Mouse (Mus musculus): ENCODE data around the gene Aak1.

The Aak1 gene

DNA sequence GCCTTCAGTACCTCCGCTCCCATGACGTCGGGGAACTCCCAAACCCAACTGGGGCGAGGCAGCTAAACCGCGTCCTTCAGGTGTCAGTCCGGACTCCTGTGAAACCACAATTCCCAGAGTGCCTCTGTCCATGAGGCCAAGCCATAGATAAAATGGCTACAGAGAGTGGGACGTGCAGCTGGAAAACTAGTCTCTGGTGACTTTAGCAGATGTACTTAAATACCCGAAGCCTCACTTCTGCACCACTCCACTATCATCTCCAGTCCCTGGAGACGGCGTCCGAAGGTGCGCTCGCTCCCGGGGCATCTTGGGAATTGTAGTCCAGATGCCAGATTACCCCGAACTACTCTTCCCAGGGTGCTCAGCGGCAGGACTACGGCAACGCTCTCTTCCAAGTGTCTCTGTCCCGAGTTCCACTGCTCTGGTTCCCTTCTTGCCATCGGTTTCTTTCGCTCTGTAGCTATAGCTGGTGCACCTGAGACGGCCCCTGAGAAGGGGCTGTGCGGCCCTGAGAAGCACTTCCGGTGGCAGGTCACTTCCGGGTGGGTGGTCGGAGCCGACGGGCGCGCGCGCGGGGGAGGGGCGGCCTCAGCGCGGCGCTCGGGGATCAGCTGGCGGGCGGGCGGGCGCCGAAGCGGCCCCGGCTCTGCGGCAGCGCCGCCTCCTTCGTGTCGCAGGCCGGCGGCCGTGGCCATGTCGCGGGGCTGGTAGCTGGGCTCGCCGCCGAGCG, at the start of gene Aak1:
Aak1 (plus strand) TSS at position 603 of the 730 bp plus-strand sequence.
- peak; percentile 92 for DNase-seq (ENCODE audit: inconsistent ontology term)

DNA sequence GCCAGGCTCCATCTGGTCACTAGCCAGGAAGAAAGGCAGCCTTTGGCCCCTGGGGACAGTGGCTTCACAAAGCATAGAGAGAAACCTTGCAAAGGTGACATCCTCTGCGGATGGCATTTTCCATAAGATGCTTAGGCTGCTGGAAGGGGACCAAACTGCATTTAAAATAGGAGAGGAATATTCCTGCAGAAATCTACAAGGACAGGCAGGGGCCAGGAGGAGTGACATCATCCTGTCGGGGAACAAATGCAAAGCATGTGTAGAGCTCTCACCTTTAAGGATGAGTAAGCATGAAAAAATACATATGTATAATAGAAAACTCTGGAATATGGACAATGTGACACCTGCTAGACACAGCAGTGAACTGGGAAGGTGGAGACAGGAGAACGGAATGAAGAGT, 48.9 kb upstream of the Aak1 start:
- DNase-seq (ENCODE audit: inconsistent ontology term), result no peak

DNA sequence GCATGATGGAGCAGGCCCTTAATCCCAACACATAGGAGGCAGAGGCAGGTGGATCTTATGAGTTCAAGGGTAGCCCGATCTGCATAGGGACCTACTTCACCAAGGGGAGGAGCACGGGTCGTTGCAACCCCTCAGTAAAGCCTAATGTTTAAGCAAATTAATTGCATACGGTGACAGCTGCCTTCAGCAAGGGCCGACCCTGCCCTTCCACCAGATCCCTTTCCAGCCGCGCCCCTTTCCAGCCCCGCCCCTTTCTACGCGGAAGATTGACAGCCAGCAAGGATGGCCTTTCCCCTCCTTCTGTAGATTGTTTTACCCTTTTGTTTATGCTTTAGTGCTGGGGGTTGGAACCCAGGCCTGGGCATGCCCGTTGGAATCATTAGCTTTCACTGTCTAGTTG, 47.9 kb upstream of the Aak1 start:
- DNase-seq (ENCODE audit: inconsistent ontology term), result no peak

GRCm38 (mm10) chr6:86804646-86805045, 44.7 kb upstream of the Aak1 start:
- no peak for DNase-seq (ENCODE audit: inconsistent ontology term)

DNA sequence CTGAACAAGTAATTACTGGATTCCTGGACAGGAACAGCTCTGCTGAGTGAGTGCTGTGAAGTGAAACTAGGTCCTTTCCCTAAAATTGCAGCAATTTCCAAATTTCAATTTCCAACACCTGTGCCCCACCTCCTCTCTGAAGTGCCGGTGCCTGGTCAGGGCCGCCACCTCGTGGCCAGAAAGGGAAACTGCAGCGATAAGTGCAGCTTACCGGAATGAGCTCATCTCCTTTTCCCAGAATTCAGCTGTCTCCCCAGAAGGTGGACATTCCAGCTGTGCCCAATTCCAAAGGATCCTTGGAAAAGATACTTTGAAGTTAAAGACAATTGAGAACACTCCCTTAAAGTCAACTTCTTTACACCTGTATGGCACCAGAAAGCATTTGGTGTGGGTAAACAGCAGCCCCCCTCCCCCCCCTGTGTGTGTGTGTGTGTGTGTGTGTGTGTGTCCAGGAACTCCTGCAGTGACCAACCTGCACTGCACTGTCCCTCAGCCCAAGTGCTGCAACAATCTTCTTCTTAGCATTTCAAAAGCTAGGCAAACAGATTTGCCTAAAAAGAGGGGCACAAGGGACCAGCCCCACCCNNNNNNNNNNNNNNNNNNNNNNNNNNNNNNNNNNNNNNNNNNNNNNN, 42.7 kb upstream of the Aak1 start:
- peak; percentile 76 for DNase-seq (ENCODE audit: inconsistent ontology term)

DNA sequence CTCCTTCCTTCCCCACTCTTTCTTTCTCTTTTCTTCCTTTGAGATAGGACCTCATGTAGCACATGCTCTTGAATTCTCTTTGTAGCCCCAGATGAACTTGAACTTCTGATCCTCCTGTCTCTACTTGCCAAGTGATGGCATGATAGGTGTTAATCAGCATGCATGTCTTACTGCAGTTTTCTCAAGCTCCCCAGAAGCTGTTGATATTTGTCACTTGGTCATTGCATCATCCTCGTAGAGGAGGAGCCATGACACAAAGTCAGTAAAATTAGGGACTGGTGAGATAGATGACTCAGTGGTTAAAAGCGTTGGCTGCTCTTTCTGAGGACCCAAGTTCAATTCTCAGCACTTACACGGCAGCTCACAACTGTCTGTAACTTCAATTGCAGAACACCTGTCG, 36.4 kb upstream of the Aak1 start:
- no peak for DNase-seq (ENCODE audit: inconsistent ontology term)

DNA sequence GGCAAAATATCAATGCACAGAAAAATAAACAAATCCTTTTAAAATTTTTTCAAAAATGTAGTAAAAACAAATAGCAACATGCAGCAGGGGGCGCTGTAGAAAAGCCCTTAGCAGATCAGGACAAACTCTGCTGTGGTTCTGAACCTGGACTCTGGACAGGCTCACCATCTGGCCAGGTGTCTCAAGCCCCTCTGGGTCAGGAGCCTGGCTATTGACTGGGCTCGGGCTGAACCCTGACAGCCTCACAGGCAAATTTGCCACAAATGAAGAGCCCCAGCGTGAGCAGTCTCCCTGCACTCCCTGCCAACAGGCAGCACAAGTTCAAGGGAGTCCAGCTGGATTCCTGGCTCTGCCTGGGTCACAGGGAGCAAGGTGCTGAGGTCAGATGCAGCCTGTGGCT, 36.0 kb upstream of the Aak1 start:
- DNase-seq (ENCODE audit: inconsistent ontology term), result no peak

DNA sequence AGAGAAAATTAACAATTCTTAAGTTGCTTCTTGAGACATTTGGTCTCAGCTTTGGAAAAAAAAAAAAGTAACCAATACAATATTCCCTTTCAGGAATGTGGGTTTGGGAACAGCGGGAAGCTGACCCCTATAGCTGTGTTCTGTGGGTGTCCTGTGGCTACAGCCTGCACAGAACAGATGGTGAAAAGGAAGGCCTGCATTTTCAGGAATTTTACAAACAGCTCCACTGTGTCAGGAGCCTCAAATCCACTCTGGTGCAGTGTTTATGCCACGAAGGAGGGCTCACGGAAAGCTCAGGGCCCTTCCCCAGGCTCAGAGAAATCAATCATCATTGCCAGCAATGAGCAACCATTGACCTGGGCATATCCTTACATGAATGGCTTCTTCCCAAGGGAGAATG, 34.4 kb upstream of the Aak1 start:
- DNase-seq (ENCODE audit: inconsistent ontology term), result no peak

DNA sequence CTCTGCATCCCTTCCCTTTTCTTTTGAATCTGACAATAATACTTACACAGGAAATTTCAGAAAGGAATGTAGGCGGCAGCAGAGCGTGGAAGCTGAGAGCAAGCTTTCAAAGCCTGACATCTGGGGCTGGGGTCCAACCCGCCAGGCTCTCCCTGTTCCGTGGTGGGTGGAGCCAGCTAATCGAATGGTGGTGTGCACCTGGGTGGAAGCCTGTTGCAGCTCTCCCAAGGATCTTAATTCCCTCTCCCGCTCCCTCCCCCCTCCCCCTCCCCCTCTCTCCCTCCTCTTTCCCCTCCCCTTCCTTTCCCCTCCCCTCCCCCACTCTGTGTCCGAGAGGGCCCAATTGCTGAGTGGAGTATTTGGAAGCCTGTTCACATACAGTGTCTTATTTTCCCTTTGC, 33.9 kb upstream of the Aak1 start:
- DNase-seq (ENCODE audit: inconsistent ontology term), result no peak

GRCm38 (mm10) chr6:86816586-86816985, 32.7 kb upstream of the Aak1 start:
- DNase-seq (ENCODE audit: inconsistent ontology term), result peak; percentile 60

GRCm38 (mm10) chr6:86818914-86819313, 30.4 kb upstream of the Aak1 start:
- no peak for DNase-seq (ENCODE audit: inconsistent ontology term)

DNA sequence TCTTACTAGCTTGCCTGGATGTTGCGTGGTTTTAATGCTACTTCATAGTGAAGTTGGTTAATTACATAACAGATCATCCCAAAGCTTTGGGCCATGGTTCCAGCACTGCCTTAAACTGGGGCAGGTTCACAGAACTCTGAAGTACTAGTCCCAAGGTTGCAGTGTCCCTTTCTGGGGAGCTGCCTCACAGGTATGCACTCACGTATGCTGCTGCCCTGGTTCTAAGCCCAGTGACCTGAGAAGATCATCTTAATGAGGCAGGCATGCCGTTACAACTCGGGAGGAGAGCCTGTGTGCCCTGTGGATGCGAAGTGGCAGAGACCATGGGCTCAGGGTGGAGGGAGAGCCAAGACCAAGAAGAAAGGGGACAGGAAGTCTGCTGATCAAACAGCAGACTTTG, 29.4 kb upstream of the Aak1 start:
- no peak for DNase-seq (ENCODE audit: inconsistent ontology term)

- DNase-seq (ENCODE audit: inconsistent ontology term), result no peak
Observed at GRCm38 (mm10) chr6:86820690-86821089, 28.6 kb upstream of the Aak1 start.

DNA sequence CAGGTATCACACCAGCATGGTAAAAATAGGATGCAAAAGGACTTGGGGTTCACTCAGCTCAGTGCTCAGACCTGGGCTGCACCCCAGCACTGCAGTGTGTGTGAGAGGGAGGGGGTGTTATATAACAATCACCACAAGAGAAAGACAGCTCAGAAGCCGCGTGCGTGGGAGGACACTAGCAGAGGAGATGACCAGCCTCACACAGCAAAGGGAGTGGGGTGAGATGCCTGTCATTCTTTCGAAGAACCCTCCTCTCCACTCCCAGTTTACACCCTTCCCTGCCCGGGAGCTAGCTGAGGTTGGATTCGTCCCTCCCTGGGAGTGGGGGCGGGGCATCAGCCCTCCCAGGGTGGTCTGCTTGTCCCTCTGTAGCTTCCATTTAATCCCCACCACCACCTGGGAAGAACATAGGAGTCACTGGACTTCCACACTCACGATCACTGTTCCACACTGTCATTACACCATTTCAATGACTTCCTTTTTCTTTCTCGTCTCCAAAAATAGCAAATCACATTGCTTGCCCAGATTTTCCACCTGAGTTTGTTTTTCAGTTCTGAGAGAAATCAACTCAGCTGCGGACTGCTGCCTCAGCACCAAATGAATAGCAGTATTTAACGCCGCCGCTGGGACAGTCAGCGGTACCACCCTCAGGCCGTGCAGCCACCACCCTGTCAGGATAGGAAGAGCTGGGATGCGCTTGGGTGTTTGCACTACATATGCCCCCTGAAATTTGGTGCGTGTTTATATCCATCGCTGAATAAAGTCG, 26.8 kb upstream of the Aak1 start:
- DNase-seq (ENCODE audit: inconsistent ontology term), result peak; percentile 92

GRCm38 (mm10) chr6:86823051-86823431, 26.3 kb upstream of the Aak1 start:
- DNase-seq (ENCODE audit: inconsistent ontology term), result no peak

- no peak for DNase-seq (ENCODE audit: inconsistent ontology term)
Observed at GRCm38 (mm10) chr6:86823824-86824223, 25.5 kb upstream of the Aak1 start.

DNA sequence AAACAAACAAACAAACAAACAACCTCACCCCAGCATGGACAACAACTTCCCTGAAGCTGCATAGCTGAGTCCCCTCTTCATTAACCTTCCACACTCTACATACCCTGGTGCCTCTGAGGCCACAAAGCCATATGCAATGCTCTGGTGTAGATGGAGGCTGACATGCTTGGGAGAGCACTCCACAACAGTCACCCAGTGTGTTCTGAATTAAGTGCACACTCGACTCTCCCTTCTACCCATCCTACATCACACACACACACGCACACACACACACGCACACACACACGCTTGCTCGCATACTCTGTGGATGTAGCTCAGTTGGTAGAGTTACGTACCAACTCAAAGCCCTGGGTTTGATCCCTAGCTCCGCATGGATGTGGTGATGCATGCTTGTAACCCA, 24.9 kb upstream of the Aak1 start:
- DNase-seq (ENCODE audit: inconsistent ontology term), result no peak

DNA sequence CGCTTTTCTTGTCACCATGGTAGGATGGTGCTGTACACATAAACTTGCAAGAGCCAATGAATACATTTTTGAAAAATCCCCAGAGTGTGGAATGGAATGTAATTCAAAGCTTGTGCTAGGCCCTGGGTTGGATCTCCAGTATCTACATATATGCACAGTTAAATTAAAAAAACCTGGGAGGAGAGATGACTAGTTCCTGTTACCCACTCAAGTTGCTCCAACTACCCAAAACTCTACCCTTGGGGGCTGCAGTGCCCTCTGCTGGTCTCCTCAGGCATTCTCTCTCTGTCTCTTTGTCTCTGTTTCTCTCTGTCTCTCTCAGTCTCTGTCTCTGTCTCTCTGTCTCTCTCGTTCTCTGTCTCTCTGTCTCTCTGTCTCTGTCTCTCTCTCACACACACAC, 21.9 kb upstream of the Aak1 start:
- DNase-seq (ENCODE audit: inconsistent ontology term), result no peak

DNA sequence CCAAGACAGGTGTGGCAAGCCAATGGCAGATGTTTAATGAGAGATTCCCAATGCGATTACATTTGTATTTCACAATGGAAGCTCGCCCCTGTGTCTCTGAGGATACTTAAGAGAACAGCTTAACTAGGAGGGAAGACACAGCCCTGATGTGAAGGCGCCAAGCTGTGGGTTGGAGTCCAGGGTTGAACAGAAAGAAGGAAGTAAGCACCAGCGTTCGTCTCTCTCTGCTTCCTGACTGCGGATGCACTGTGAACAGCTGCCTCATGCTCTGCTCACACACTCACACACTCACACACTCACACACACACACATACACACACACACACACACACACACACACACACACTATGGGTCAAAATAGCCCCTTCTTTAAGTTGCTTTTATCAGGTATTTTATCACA, 19.5 kb upstream of the Aak1 start:
- no peak for DNase-seq (ENCODE audit: inconsistent ontology term)

DNA sequence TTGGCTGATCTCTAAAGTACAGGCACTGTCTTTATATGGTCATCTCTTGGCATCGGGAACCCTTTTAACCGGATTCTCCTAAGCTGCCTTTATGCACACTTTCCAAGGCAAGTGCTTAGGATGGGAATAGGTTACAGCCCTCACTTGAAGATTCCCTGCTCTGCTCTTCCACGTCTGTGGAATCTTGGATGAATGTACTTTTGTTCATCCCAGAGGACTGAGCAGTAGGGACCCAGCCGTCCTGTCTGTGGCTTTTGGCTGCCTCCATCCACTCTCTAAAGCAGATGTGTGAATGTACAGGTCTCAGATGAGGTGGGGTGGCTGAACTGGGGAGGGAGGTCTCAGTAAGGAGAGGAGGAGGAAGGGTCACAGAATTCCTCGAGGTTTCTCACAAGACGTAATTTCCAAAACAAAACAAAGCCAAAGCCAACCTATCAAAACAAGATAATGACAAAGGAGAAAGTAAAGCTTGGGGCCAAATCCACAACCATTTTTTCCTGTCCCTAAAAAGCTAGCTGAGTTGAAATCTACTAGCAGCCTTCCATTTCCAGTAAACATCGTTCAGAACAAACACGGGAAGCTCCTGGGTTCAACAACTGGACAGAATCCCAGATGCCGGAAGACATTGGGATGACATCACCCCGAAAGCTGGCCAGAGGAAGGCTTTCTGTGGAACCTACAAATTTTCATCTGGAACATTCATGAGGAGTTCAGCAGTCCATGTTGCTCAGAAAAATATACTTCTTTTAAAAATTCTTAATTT, 18.4 kb upstream of the Aak1 start:
- no peak for DNase-seq (ENCODE audit: inconsistent ontology term)

DNA sequence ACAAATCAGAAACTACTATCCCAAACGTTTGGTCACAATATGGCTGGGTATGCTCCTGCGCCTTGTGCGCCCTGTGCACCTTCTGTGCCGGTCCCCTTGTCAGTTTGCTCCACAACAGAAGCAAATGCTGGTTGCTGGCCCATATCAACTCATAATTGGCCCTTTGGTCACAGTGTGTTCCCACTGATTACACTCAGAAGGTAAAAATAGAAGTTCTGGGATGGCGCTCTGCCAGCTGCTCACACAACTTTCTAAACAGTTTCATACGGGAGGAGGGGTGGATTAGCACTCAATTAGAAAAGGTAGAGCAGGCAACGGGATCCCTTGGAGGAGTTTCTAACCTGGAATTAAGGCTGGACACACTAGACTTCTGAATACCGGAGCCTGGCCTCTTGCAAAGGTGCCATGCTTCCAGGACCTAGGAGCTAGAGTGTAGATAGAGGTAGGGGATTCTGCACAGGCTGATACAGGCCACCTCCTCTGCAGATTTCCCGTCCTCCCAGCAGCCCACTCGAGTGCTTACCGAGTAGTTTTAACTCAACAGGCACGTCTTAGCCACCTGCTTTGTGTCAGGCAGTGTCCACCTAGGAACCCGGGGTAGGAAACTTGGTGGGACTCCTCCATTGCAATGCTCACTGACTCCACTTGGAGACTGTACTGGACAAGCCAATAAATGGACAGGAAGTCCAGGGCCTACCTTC, 16.4 kb upstream of the Aak1 start:
- no peak for DNase-seq (ENCODE audit: inconsistent ontology term)

DNA sequence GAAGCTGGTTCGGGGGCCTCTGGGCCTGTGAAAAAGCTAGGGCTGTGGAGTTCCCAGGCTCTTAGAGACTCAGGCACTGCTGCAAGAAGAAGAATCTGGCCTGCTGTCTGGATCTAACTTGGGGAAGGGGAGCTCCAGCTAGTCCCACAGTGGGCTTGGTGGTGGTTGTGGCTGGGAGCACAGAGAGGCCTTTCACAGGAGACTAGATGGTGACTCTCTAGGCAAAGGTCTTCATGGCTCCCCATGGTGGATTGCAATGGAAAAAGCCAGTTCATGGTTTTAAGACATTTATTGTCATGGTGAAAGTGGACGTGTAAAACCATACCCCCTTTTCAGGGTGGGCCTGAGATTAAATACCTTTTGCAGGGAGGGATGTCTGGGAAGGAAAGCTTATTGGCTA, 10.2 kb upstream of the Aak1 start:
- DNase-seq (ENCODE audit: inconsistent ontology term), result no peak

Data from Muller cell, postnatal 12 days (primary cell).